Mouse (Mus musculus) right cerebral cortex, postnatal 25 days (tissue): Measurements from ENCODE around the gene Gse1.
A peak's percentile ranks its signal among the peaks of the same experiment; 100 is the strongest.

ENCODE experiments used
- DNase-seq: peaks from one replicate; pipeline ENCODE4 v3.0.0; 2022

Gene Gse1

DNA sequence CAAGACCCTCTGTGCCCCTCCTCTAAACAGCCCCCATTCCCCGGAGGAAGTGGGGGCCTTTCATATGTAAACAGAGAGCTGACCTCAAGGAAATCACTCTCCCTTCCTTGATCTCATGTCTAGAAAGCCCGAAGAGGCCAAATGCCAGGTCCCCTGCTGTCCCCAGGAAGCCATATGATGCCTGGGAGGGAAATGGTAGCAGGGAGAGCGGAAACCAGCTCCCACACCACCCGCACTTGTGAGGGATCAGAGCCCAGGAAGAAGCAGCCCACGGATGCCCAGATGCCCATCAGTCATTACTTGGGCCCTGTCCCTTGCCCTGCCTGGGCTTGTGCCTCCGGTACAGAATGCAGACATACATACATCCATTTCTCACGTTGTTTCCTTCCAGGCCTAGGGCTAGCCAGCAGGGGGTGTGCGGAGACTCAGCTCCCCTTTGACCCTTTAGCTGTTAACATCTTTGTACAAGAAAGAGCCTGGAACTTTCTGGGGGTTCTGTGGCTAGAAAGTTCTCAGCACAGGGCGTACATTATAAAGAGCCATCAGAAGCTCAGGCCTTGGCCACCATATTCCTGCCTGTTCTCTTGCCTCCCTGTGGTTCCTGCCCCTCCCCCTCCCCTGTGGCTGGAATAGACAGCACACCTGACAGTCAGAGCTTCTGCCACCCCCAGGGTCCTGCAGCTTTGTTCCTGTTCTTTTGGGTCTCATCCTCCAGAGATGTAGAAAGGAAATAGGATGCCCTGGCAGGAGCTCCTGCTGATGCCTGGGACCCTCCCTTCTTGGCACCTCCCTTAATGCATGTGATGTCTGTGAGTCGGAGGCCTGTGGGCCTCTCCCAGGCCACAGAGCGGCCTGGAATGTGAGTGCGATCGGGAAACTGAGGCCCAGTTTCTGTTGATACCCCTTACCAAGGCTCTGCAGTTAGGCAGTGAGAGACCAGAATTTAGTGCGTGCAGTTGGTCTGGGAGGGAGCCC is 180.3 kb downstream of the Gse1 start:
- DNase-seq: no peak

DNA sequence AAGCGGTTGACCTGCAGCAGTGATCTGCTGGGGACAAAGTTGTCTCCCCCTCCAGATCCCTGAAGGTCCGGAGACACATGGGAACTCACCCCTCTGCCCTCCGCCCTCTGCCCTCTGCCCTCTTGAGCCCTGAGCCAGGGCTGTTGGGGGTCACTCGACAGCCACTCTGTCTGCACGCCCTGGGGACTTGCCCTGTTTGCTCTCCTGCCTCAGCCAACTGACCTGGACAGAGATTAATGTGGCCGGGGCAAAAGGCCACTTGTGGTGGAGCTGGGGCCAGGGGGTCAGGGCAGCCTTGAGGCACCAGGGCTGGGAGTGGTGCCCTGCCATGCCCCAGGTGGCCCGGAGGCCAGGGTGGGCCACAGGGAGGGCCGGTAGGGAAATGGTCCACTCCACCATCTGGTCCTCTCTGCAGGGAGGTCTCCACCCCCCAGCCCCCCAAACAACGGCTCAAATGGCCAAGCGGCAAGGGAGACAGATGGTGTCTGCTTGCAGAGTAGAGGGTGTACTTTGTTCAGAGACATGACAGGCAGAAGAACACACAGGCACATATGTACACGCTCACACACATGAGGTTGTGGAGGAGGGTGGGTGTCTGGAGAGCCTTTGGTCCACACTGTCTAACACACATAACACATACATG is 181.2 kb downstream of the Gse1 start:
- DNase-seq: no peak

DNA sequence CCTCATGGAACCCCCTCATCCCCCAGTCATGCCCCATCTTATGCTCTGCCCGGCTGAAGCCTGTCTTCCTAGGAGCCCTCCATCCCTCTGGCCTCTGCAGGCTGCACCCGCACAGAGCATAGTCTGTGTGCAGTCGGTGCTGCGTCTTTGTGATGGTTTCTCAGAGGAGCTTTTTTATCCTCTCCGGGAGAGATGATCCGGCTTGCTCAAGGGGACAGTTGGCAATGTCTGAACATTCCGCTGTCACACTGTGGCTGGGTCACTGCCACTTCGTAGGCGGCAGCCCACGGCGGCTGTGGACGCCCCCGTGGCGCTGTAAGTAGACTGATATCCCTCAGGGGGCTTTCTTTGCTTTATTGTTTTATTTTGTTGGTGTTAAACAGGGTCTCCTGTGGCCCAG is 182.8 kb downstream of the Gse1 start:
- DNase-seq: no peak

DNA sequence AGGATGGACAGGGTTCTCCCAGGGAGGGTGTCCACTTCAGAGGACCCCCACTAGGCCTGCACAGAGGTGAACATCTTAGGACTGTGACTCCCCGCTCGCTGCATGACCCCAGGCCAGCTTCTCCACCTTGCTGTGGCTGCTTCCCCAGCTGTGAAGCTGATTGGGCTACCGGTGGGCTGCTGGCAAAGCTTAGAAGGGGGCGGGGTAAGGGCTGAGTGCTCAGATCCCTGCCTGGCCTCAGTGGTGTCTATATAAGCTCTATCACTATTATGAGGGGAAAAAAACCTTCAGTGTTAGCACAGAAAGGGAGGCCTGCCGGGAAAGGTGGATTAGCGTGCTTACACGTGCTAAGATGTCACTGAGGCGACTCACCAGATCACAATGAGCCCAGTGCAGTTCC is 183.6 kb downstream of the Gse1 start:
- no peak for DNase-seq

DNA sequence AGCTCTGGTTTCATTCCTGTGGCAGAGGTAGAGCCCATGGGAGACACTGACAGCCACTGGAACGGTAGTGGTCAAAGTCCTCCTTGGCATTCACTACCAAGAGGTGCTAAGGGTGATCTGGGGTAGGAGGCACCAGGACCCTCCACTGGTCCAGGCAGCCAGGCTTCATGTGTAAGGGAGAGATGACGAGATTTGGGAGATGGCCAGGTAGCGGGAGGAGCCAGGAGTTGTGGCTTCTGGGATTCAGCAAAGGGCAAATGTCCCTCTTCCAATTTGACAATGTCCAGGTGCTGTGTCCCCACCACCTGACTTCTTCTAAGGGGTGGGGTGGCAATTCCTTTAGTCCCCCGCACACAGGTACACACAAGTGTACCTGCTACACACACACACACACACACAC is 184.1 kb downstream of the Gse1 start:
- no peak for DNase-seq

DNA sequence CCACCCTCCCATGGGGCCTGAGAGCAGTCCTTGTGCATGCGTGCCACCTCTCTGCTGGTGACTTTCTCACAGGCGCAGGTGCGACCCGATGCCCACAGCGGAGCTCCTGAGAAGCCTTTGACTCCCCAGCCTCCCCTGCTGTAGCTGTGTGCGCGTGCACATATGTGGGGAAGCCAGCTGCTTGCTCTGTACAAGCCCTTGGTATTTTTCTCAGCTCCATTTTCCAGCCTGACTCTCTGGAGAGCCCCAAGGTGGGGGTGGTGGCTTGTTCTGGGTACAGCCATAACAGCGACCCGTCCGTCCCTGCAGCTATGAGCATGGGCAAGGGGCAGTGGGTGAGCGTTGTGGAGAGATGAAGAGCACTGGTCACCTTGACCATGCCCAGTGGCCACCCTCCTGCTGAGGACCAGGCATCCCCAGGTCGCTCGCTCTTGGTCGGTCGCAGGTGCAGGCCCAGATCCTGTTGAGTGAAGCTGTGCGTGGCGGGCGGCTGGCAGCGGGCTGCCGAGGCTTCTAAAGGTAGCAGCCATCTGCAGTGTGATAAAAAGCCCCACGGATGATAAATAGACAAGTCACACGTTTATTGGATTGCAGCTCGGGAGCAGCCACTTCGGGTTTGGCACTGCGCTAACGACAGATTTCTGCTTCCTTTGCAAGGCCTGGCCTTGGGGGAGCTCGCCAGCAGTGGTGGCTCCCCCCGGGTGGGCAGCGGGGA is 184.8 kb downstream of the Gse1 start:
- DNase-seq: peak; percentile 76

DNA sequence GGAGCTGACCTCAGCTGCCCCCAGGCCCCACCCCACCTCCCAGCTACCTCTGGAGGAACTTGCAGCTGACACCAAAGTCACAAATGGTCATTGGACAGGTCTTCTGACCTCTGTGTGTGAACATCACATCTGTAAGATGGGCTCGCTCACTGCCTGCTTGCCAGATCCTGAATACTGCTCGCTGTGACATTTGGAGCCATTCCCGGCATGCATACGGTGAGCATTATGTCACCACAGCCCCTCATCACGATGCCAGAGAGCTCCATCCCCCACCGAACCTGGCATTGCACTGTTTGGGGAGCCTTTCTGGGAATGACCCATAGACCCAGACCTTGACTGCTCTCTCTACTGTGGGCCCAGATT is 185.4 kb downstream of the Gse1 start:
- no peak for DNase-seq

DNA sequence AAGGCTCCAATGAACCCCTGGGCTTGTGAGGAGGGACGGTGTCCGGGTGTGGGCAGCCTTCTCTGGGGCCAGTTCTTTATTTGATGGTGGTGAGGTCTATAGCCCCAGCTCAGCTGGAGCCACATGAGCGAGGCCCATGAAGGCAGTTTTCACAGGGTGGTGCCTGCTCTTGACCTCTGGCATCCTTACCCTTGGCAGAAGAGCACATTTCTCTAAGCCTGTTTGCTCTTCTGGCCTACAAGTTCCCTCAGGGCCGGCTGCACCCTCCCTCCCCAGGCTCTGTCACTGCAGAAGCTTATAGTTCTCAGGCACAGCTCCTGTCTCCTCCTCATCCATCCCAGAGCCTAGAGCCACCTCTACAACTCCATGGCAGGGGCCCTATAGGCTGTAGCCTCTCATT is 186.0 kb downstream of the Gse1 start:
- DNase-seq: no peak

DNA sequence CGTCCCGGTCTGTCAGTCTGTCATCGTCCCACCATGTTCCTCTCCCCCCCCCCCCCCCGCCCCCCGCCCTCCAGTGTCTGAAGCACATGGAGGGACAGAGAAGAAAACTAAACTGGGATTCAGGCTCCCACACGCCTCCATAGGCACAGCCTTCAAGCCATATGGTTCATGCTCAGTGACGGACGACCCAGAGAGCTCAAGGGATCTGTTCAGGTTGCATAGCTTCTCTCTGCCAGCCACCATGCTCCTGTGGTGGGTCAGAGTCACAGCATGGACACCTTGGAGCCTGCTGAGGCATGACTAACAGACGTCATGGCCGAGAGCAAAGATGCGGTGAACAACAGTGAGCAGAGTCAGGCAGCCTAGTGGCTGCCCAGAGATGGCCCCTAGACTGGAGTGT is 187.2 kb downstream of the Gse1 start:
- DNase-seq: no peak

DNA sequence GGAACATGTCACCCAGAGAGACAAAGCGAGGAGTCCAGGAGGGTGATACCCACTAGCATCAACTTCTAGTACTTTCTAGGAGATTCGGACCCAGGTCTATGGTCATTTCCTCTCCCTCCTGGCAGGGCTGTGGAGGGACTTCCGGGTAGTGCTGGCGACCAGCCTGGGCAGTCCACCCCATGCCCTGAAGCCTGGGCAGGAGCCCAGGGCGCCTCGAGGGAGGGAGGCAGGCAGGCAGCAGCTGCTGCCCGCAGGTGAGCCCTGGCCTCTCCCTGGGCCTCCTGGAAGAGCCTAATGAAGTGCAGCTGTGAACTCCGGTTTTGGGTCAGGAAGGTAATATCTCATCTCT is 187.9 kb downstream of the Gse1 start:
- DNase-seq: no peak

DNA sequence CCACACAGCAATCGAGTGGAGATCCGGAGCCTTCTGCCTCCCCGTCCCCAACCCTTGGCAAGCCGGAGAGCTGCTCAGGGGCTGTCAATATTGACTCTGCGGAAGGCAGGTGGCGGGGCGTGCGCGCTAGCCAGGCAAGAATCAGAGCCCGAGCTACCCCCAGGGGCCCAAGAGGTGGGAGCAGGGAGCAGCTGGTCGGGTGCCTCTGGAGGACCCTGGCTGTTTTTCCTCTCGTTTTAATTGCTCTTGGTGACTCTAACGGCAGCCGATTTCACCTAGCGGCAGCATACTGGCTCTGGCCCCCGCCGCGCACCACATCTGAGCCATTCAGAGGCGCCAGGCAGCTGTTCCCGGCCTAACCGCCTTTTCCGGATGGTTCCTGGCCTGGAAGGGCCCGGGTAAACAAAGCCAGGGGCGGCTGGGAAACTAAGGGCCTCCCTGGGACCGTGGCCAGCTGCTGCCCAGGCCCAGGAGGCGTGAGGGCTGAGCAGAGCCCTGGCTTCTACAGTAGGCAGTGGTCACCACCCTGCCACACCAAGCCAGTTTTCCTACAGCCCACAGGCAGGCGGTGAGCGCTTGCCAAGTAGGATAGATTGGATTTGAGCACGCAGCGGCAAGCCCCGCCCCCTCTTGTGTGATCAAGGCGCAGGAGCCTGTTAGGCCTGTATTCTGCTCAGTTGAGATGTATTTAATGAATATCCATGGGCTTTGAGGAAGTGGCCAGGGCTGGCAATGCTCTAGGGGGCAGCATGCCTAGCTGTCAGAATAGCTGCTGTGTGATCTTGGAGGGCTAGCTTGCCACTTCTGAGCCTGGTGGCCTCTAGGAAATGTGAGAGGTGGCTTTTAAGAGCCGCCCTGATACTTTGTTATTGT is 188.5 kb downstream of the Gse1 start:
- peak; percentile 53 for DNase-seq

DNA sequence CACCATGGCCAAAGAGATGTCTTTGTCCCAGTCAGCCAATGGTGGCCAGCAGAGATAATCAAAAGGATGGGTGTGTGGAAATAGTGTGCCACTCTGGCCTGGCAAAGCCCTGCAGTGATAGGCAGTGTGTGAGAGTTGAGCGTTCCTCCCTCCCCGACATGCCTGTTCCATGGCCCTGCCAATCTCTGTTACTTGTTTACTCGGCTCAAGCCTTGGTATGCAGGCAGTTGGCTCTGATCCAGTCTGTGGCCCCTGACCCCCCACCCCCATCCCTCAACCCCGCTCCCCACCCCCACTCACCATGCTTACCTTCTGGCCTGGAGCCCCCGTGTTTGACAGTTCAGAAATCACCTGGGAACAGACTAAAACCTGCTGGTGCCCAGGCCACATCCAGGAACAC is 189.9 kb downstream of the Gse1 start:
- no peak for DNase-seq

DNA sequence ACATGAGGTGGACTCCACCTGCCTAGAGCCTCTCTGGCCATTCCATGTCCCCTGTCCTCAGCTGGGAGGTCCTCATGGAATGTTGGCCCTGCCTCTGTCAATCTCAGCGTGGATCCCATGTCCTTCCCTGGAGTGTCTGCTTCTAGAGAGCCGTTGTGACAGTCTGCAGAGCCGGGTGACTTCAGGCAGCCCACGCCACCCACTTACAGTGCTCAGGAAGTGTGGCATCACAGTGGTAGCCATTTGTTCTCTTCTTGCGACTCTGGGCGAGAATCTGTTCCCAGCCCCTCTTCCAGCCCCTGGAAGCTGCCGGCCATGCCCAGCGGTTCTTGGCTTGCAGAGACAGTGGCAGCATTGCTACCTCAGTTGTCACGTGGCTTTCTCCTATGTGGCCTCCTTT is 191.4 kb downstream of the Gse1 start:
- no peak for DNase-seq

DNA sequence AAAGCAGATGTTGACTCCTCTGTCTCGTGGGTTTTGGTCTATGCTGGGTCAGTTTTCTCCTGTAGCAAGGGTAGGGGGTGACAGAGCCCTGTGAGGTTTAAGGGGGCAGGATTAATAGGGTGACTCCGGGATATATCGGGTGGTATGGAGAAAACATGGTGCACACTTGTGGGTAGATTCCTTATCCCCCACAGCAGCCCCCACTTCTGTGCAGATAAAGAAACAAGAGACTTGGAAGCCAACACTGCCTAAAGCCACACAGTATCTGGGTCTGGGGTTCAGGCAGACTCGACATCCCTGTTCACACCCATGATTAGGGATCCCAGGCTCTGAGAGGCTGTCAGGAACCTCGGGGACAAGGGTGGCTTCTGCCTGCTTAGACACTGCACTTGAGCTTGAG is 192.0 kb downstream of the Gse1 start:
- no peak for DNase-seq

DNA sequence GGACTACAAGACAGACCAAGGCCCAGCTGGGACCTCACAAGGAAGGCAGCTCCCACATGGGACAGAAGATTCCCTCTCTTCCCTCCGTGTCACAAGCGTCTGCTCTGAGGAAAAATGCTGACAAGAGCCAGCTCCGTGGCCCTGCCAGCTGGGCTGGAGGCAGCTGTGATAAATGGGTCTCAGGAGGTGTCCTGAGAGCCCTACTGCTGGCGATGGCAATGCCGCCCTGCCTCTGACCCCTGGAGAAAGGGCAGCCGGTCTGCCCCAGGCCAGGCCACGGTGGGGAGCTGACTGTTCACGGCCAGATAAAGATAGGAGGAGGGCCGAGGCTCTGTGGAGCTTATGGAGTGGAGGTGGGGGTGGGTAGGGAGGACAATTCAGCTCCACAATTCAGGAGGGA is 193.4 kb downstream of the Gse1 start:
- no peak for DNase-seq

DNA sequence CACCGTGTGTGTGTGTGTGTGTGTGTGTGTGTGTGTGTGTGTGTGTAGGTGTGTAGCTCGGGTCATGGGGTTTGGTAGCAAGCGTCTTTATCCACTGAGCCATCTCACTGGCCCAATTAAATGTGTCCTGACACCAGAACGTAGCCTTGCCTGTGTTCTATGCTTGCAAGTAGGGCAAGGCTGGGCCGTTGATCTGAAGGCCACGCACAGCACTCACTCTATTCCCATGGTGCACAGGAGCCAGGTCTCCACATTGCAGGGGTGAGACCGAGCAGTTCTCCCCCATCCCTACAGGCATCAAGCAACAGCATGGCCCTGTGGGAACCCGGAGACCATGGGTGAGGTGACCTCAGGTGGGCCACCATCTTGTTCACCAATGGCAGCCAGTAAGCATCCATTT is 194.0 kb downstream of the Gse1 start:
- DNase-seq: no peak

DNA sequence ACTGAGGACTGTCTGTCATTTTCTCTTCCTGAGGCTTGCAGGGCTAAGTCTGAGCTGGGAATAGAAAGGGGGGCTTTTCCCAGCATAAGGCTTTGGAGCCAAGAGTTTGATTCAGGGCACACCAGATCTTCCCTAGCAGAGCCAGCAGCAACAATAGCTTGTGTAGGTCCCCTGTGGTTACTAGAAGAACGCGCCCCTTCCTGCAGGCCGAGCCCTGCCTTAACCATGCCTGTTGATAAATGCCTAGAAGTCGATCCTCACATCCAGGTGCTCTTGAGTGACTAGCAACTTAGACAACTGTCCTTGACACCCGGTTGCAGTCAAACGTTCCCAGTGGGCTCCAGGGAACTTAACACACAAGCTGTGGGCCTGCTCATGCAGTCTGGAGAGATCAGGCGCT is 195.3 kb downstream of the Gse1 start:
- DNase-seq: no peak

DNA sequence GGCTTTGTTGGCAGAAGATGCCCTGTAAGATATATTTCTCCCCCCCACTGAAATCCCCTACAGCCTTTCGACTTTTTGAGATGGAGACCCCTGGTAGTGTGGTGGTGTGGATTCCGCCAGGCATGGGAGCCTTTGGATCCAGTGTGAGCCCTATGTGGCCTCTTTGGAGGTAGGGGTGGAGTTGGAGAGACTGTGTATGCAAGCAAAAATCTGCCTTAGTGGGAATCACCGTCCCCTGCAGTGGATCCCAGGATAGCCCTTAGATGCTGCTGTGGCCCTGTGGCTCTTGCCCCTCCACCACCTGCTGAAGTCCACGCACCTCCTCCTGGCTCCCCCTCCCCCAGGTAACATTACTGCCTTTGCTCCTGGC is 196.6 kb downstream of the Gse1 start:
- no peak for DNase-seq

DNA sequence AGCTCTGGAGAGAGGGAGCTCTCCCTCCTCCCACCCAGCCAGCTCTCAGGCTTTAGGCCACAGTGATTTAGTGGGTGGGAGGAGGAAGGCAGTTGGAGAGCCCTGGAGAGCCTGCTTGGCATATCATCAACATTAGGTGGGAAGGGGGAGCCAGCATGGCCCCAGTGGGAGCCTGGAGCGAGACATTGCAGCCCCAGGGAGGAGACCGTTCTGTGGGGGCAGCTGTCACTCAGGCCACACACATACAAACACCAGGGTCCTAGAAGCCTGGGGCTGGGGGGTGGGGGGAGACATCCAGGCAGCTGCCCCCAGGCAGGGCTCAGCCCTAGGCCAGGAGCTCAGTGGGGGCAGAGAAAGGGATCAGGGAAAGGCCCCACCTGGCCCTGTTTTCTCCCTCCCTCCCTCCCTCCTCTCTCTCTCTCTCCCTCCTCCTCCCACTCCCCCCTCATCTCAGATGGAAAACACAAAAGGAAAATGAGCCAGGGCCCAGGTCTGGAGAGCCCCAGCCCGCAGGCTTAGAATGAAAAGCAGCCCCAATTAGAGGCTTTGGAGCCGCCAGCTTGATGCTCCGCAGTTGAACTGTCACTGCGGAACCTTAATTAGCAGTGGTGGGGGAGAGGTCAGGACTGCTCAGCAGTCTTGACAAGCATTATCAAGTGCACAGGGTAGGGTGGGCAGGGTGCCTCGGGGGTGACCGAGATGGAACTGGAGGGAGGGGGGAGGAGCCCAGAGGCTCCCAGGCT is 197.1 kb downstream of the Gse1 start:
- DNase-seq: no peak

DNA sequence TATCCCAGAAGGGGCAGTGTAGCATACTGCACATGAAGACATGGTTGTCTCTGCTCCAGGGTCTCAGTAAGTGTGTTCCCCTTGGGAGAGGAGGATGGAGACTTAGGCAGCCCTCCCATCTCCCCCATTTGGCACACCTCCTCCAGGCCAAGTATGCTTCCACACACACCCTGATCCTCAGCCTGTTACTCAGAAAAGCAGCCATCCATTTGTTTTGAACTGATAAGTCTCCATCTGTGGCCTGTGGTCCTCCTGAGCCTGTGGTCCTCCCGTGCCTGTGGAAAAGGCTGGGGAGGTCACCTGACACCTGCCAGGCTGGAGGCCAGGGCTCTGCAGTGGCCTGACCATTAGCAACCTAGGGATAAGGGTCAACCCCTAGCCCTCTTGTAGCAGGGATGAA is 197.8 kb downstream of the Gse1 start:
- DNase-seq: no peak

DNA sequence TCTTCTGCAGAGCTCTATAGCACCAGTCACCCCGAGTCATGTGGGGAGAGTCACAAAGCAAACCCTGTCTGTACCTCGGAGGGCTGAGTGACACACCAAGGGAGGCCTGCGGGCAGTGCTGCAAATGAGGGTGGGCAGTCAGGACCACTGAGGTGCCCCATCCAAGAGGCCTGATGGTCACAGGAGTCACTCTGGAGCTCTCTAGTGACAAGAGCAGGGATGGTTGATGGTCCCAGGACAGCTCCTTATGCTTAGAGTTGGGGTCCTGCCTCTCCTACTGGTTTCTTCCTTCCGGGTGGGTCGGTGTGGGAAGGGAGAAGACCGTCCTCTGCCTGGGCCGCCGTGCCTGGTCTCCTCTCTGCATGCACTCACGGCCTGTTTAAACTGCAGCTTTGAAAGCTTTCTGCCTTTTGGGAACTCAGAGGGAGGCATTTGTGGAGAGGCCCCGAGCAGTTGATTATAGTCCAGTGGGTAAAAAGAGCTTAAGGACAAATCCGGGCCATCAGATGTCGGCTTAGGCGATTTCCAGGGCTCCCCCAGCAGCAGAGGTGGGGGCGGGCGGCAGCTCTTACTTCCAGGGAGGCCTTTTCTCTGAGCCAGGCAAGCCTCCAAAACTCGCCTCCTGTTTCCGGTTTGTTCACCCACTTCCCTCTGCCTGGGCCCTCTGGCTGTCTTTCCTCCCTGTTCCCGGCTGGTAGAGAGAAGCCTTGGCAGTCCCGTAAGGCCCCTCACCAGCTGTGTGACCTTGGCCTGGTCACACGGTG is 198.5 kb downstream of the Gse1 start:
- DNase-seq: peak; percentile 79

DNA sequence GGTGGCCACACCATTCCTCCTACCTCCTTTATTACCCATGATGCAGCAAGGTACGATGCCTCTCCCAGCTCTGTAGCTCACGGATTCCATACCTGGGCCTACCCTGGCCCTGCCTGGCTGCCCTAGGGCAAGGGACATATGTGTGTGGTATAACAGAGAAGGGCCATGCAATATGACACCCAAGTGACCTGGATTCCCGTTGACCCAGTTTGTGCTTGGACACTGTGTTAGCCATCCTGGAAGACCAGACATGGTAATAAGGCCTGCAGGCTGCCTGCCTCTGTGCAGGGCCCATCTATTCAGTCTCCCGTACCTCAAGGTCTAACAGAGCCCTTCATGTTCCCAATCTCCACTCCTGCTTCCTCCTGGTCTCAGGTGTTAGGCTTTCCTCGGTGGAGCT is 200.2 kb downstream of the Gse1 start:
- DNase-seq: no peak
